Mouse (Mus musculus): ENCODE data around the gene Hist1h3c.

DNA sequence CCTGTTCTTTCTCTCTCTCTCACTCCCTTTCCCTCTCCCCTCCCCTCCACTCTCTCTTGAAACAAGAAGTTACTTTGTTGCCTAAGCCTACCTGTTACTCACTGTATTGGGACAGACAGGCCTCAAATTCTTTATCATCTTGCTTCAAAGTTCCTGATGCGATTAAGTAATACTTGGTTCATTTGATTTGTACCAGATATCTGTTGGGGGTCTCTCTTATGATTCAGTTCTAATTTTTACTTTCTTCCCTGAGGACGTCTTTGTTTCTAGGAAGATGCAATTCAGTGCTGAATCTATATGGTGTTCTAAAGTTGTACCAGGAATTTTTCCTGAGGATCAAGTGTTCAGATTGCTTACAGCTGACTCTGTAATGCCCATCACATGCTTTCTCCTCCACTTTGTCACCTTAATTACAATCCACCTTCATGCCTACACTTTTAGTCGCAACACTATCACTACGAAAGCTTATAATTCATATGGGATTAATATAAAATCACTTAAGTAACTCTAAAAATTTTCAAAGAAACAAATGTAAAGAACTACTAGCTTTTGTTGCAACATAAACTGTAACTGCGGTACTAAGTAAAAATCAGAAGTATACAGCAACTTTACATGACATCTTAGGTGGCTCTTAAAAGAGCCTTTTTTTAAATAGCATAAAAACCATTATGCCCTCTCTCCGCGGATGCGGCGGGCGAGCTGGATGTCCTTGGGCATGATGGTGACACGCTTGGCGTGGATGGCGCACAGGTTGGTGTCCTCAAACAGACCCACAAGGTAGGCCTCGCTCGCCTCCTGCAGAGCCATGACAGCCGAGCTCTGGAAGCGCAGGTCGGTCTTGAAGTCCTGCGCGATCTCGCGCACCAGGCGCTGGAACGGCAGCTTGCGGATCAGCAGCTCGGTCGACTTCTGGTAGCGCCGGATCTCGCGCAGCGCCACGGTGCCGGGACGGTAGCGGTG is 701 bp downstream of the Hist1h3c start:
- no peak for TF ChIP-seq CTCF (IDR thresholded peaks at IDR 0.05; ENCODE audit: low read depth)
- no peak for TF ChIP-seq EP300 (IDR thresholded peaks at IDR 0.05; ENCODE audit: low read depth)
